Mouse (Mus musculus): ENCODE measurements around the gene Hist1h1b.
"Not testable (repeated sequence)": the region's sequence is repeated elsewhere in the genome, so short reads cannot be mapped to it uniquely, and the experiment has no call there.

The Hist1h1b gene

GRCm38 (mm10) chr13:21779767-21780731 is at the start of gene Hist1h1b:
Hist1h1b (minus strand) TSS chr13:21780625.
- DNase-seq (ENCODE audit: low spot score in 2 of 2), result peak; percentile 24

GRCm38 (mm10) chr13:21828511-21828910 is 48.1 kb upstream of the Hist1h1b start:
- no peak for DNase-seq (ENCODE audit: low spot score in 2 of 2)

GRCm38 (mm10) chr13:21820082-21820890 is 39.9 kb upstream of the Hist1h1b start:
- DNase-seq (ENCODE audit: low spot score in 2 of 2), result not testable (repeated sequence)

GRCm38 (mm10) chr13:21812092-21812491 is 31.7 kb upstream of the Hist1h1b start:
- DNase-seq (ENCODE audit: low spot score in 2 of 2), result not testable (repeated sequence)

- DNase-seq (ENCODE audit: low spot score in 2 of 2), result not testable (repeated sequence)
Measured at GRCm38 (mm10) chr13:21811539-21811938, 31.1 kb upstream of the Hist1h1b start, which contains the start of gene Hist1h4m. Hist1h4m (plus strand) TSS chr13:21811746.

GRCm38 (mm10) chr13:21811074-21811473 is 30.6 kb upstream of the Hist1h1b start:
- not testable (repeated sequence) for DNase-seq (ENCODE audit: low spot score in 2 of 2)

GRCm38 (mm10) chr13:21810073-21810472 is 29.6 kb upstream of the Hist1h1b start, which contains the start of the genes Hist1h2bq and Hist1h2ao:
Hist1h2bq (minus strand) TSS chr13:21810197.
Hist1h2ao (plus strand) TSS chr13:21810465.
- DNase-seq (ENCODE audit: low spot score in 2 of 2), result not testable (repeated sequence)

GRCm38 (mm10) chr13:21803058-21803457 is 22.6 kb upstream of the Hist1h1b start:
- DNase-seq (ENCODE audit: low spot score in 2 of 2), result not testable (repeated sequence)

- DNase-seq (ENCODE audit: low spot score in 2 of 2), result not testable (repeated sequence)
Measured at GRCm38 (mm10) chr13:21797163-21797562, 16.7 kb upstream of the Hist1h1b start.

- no peak for DNase-seq (ENCODE audit: low spot score in 2 of 2)
Measured at GRCm38 (mm10) chr13:21795584-21795983, 15.2 kb upstream of the Hist1h1b start.

- DNase-seq (ENCODE audit: low spot score in 2 of 2), result no peak
Measured at GRCm38 (mm10) chr13:21790601-21791283, 10.3 kb upstream of the Hist1h1b start.

GRCm38 (mm10) chr13:21789925-21790324 is 9.5 kb upstream of the Hist1h1b start:
- no peak for DNase-seq (ENCODE audit: low spot score in 2 of 2)

GRCm38 (mm10) chr13:21787760-21788593 is 7.6 kb upstream of the Hist1h1b start:
- DNase-seq (ENCODE audit: low spot score in 2 of 2), result no peak

GRCm38 (mm10) chr13:21786899-21787629 is 6.6 kb upstream of the Hist1h1b start, which contains the start of the genes Hist1h2an and Hist1h2bp:
Hist1h2an (minus strand) TSS chr13:21787218.
Hist1h2bp (plus strand) TSS chr13:21787461.
- peak; percentile 86 to 87 for DNase-seq (ENCODE audit: low spot score in 2 of 2)

GRCm38 (mm10) chr13:21786189-21786898 is 5.9 kb upstream of the Hist1h1b start:
- no peak for DNase-seq (ENCODE audit: low spot score in 2 of 2)

- no peak for DNase-seq (ENCODE audit: low spot score in 2 of 2)
Measured at GRCm38 (mm10) chr13:21784311-21784710, 3.9 kb upstream of the Hist1h1b start.

GRCm38 (mm10) chr13:21783734-21784161 is 3.3 kb upstream of the Hist1h1b start:
- DNase-seq (ENCODE audit: low spot score in 2 of 2), result no peak

- peak; percentile 22 to 34 for DNase-seq (ENCODE audit: low spot score in 2 of 2)
Measured at GRCm38 (mm10) chr13:21783255-21783617, 2.8 kb upstream of the Hist1h1b start, which contains the start of gene Hist1h3i. Hist1h3i (minus strand) TSS chr13:21783370.
